ENCODE assay signal across 28 mouse cellular contexts in genomic region chr12:69280915-69281314, GRCm38 (mm10).
"Had no signal": no experiment of that assay in that cellular context is flagged by ENCODE, and none has a peak within 500 bp of the region (broad histone marks: within the 10 kb centered on the region; RNA-seq: fewer than 3 reads in every experiment).

No protein-coding gene starts in this region.

- H3K9ac ChIP-seq: heart, embryonic 12.5 days; heart, embryonic 13.5 days; heart, embryonic 15.5 days; hindbrain, embryonic 12.5 days; hindbrain, embryonic 13.5 days; hindbrain, embryonic 14.5 days; hindbrain, embryonic 15.5 days; intestine, embryonic 15.5 days; kidney, embryonic 15.5 days had no signal

- DNase-seq: heart, postnatal 10 days; heart, postnatal 14 days; heart, postnatal 36 days; heart, postnatal 4 days; kidney, adult 11 months; kidney, adult 2 months; kidney, adult 8-10 months; kidney, adult 9 months; kidney, postnatal 10 days; kidney, postnatal 25 days; kidney, postnatal 36 days; kidney, postnatal 4 days; layer of hippocampus, adult 9-11 months; layer of hippocampus, postnatal 36 days had no signal

- H3K36me3 ChIP-seq: heart, embryonic 12.5 days; heart, embryonic 13.5 days; heart, embryonic 15.5 days; hindbrain, embryonic 10.5 days; hindbrain, embryonic 12.5 days; hindbrain, embryonic 13.5 days; hindbrain, embryonic 15.5 days; intestine, embryonic 15.5 days; kidney, embryonic 15.5 days had no signal

- H3K4me3 ChIP-seq: heart, embryonic 12.5 days; heart, embryonic 13.5 days; heart, embryonic 15.5 days; hindbrain, embryonic 10.5 days; hindbrain, embryonic 12.5 days; hindbrain, embryonic 13.5 days; hindbrain, embryonic 15.5 days; intestine, embryonic 15.5 days; kidney, embryonic 15.5 days; layer of hippocampus, adult 2 months; left cerebral cortex, adult 2 months had no signal

- H3K9me3 ChIP-seq: heart, embryonic 13.5 days; heart, embryonic 15.5 days; hindbrain, embryonic 10.5 days; hindbrain, embryonic 12.5 days; hindbrain, embryonic 13.5 days; hindbrain, embryonic 15.5 days; intestine, embryonic 15.5 days; kidney, embryonic 15.5 days had no signal

- H3K4me1 ChIP-seq: heart, embryonic 13.5 days; heart, embryonic 15.5 days; hindbrain, embryonic 10.5 days; hindbrain, embryonic 12.5 days; hindbrain, embryonic 13.5 days; hindbrain, embryonic 15.5 days; intestine, embryonic 15.5 days; kidney, embryonic 15.5 days had no signal

- H3K27ac ChIP-seq: hindbrain, embryonic 10.5 days; hindbrain, embryonic 12.5 days; hindbrain, embryonic 13.5 days; hindbrain, embryonic 14.5 days; hindbrain, embryonic 15.5 days; hindbrain, postnatal 0 days; intestine, embryonic 15.5 days; kidney, embryonic 15.5 days; kidney, postnatal 0 days; layer of hippocampus, adult 2 months; left cerebral cortex, adult 2 months had no signal
